Mouse (Mus musculus): Measurements from ENCODE around the gene Nlrp10. TPM values are rescaled to one million over a fixed set of nuclear protein-coding genes. Genes with fewer than 3 reads are reported as not detected.

Gene Nlrp10
- polyA plus RNA-seq, 1 experiment, result 0.82 TPM

DNA sequence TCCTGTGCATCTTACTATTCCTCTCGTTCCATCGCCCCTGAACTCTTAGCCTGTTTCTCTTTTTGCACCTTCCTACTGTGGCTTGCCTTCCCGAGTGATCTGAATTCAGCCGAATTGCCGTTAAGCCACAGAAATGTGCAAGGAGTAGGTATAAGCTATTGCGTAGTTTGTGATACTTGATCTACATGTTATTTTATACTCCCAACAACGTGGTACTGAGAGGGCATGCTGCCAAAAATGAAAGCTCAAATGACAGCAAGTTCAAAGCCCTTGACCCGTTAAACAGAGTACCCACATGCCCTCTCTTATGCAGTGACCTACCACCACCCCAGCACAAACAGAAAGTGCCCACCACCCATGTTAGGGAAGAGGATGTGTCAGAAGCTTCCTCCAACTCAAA is 4.9 kb upstream of the Nlrp10 start:
- Histone ChIP-seq H3K27ac (ENCODE audit: insufficient read depth, low read length) (no peak overlapping the region), H3K4me1 (ENCODE audit: control insufficient read depth, insufficient read depth, low read length) (peaks cover 10% of the 10 kb centered on the region), H3K4me3 (replicated peaks; ENCODE audit: insufficient read depth, low read depth, low read length) (peak overlapping the region; percentile 96), H3K27me3 (ENCODE audit: control insufficient read depth, insufficient read depth, low read length) (no peaks in the 10 kb centered on the region; the same call in 1 of the 2 replicates)
- WGBS, result 3% methylated on average over 8 of the region's 8 CpGs
- TF ChIP-seq CTCF (IDR thresholded peaks at IDR 0.05; ENCODE audit: borderline replicate concordance, insufficient read depth, low read depth, low read length), result no peak
- TF ChIP-seq POLR2A (IDR thresholded peaks at IDR 0.05; ENCODE audit: borderline replicate concordance, insufficient read depth, low read length), result no peak
- no peak for DNase-seq

- H3K4me3 ChIP-seq (replicated peaks; ENCODE audit: insufficient read depth, low read depth, low read length), result peak within 1 kb of the TSS; percentile 96
- TF ChIP-seq CTCF (IDR thresholded peaks at IDR 0.05; ENCODE audit: borderline replicate concordance, insufficient read depth, low read depth, low read length) (peak; percentile 82), POLR2A (IDR thresholded peaks at IDR 0.05; ENCODE audit: borderline replicate concordance, insufficient read depth, low read length) (peak; percentile 72; the same call in 1 of the 2 replicates)
- peak; percentile 96 to 97 for DNase-seq
- WGBS, result 1% methylated on average over 50 of the region's 50 CpGs
- H3K27ac ChIP-seq (ENCODE audit: insufficient read depth, low read length), result peak within 1 kb of the TSS; percentile 89
- no peaks in the 10 kb centered on the region; the same call in 1 of the 2 replicates for H3K27me3 ChIP-seq (ENCODE audit: control insufficient read depth, insufficient read depth, low read length)
- H3K4me1 ChIP-seq (ENCODE audit: control insufficient read depth, insufficient read depth, low read length), result peaks cover 10% of the 10 kb centered on the region
Measured at GRCm38 (mm10) chr7:108933794-108934731, 4.1 kb upstream of the Nlrp10 start, which contains the start of gene Eif3f. Eif3f (plus strand) TSS chr7:108934417.

DNA sequence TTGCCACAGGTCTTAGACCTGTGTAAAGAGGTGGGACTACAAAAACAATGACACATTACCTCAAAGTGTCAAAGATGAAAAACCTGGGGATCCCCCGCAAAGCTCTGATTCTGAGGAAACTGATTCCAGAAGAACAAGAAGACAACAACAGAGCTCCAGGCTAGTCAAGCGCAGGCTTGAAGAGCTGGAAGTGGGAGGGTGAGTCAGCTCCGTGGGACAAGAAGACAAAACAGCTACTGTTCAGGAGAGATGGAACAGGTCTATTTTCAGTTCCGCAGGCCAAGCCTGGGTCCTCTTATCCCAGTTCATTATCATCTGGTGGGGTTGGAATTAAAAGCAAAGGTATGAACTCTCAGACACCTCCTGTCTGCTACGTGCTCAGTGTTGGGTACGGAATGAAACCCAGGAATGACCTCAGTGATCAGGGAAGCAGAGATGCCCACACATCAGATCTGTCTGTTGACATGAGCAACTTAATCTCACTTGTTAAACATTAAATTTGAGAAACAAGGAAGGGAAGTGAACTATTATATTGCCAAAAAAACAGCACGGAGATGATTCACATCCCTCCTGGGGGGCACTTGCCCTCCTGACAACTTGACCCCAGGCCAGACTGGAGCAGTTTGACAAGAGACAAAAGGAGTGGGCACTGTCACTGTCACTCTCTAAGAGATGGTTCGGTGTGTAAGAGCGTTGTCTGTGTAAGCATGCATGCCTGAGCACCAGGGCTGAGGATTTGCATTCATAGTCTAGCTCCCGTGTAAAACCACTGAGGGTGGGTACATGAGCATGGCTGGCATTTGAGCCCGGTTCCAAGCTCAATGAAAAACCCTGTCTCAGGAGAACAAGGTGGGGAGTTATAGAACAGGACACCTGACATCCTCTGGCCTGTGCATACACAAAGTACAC is 1.4 kb downstream of the Nlrp10 start:
- 70% methylated on average over 11 of the region's 11 CpGs for WGBS
- TF ChIP-seq CTCF (IDR thresholded peaks at IDR 0.05; ENCODE audit: borderline replicate concordance, insufficient read depth, low read depth, low read length), result no peak
- no peak for TF ChIP-seq POLR2A (IDR thresholded peaks at IDR 0.05; ENCODE audit: borderline replicate concordance, insufficient read depth, low read length)

DNA sequence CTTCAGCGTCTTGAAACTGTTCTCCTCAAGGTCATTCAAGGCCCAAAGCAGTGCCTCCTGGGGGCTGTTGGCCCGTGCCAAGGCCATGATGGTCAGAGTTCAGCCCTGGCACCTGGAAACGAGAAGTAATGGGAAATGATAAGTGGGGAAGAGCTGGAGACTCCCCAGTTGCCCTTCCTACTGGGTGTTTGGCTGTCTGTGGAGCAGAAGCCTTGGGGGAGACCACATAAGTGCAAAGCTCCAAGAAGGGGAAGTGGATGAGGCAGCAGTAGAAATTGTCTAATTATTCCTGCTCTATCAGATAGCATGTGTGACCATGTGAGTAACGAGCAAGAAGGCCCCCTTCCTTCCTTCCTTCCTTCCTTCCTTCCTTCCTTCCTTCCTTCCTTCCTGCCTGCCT is 2.9 kb downstream of the Nlrp10 start:
- no peaks in the 10 kb centered on the region for H3K4me1 ChIP-seq (ENCODE audit: control insufficient read depth, insufficient read depth, low read length)
- TF ChIP-seq POLR2A (IDR thresholded peaks at IDR 0.05; ENCODE audit: borderline replicate concordance, insufficient read depth, low read length) (no peak), CTCF (IDR thresholded peaks at IDR 0.05; ENCODE audit: borderline replicate concordance, insufficient read depth, low read depth, low read length) (no peak)
- DNase-seq, result no peak
- H3K27me3 ChIP-seq (ENCODE audit: control insufficient read depth, insufficient read depth, low read length), result no peaks in the 10 kb centered on the region; the same call in 1 of the 2 replicates
- H3K4me3 ChIP-seq (replicated peaks; ENCODE audit: insufficient read depth, low read depth, low read length), result no peak overlapping the region
- WGBS, result 59% methylated on average over 4 of the region's 4 CpGs
- H3K27ac ChIP-seq (ENCODE audit: insufficient read depth, low read length), result no peak overlapping the region

More for the DNA sequence above, 1.4 kb downstream of the Nlrp10 start:
- Histone ChIP-seq H3K27me3 (ENCODE audit: control insufficient read depth, insufficient read depth, low read length) (no peaks in the 10 kb centered on the region; the same call in 1 of the 2 replicates), H3K4me3 (replicated peaks; ENCODE audit: insufficient read depth, low read depth, low read length) (no peak overlapping the region), H3K4me1 (ENCODE audit: control insufficient read depth, insufficient read depth, low read length) (no peaks in the 10 kb centered on the region), H3K27ac (ENCODE audit: insufficient read depth, low read length) (no peak overlapping the region)
- DNase-seq, result no peak

- H3K4me3 ChIP-seq (replicated peaks; ENCODE audit: insufficient read depth, low read depth, low read length), result no peak overlapping the region
- WGBS, result 76% methylated on average over 2 of the region's 2 CpGs
- no peaks in the 10 kb centered on the region for H3K4me1 ChIP-seq (ENCODE audit: control insufficient read depth, insufficient read depth, low read length)
- no peak for TF ChIP-seq CTCF (IDR thresholded peaks at IDR 0.05; ENCODE audit: borderline replicate concordance, insufficient read depth, low read depth, low read length)
- no peak for TF ChIP-seq POLR2A (IDR thresholded peaks at IDR 0.05; ENCODE audit: borderline replicate concordance, insufficient read depth, low read length)
- no peak for DNase-seq
- H3K27me3 ChIP-seq (ENCODE audit: control insufficient read depth, insufficient read depth, low read length), result no peaks in the 10 kb centered on the region
- no peak overlapping the region for H3K27ac ChIP-seq (ENCODE audit: insufficient read depth, low read length)
Measured at GRCm38 (mm10) chr7:108903969-108904368, 26.0 kb downstream of the Nlrp10 start.

- Histone ChIP-seq H3K4me3 (replicated peaks; ENCODE audit: insufficient read depth, low read depth, low read length) (no peak within 1 kb of the TSS), H3K4me1 (ENCODE audit: control insufficient read depth, insufficient read depth, low read length) (no peaks in the 10 kb centered on the region), H3K27me3 (ENCODE audit: control insufficient read depth, insufficient read depth, low read length) (no peaks in the 10 kb centered on the region; the same call in 1 of the 2 replicates), H3K27ac (ENCODE audit: insufficient read depth, low read length) (no peak within 1 kb of the TSS)
- DNase-seq, result no peak
- WGBS, result 87% methylated on average over 5 of the region's 5 CpGs
- TF ChIP-seq CTCF (IDR thresholded peaks at IDR 0.05; ENCODE audit: borderline replicate concordance, insufficient read depth, low read depth, low read length), result no peak
- no peak for TF ChIP-seq POLR2A (IDR thresholded peaks at IDR 0.05; ENCODE audit: borderline replicate concordance, insufficient read depth, low read length)
Measured at GRCm38 (mm10) chr7:108894320-108894719, 35.7 kb downstream of the Nlrp10 start, which contains the start of gene Olfr519. Olfr519 (minus strand) TSS chr7:108894420.

DNA sequence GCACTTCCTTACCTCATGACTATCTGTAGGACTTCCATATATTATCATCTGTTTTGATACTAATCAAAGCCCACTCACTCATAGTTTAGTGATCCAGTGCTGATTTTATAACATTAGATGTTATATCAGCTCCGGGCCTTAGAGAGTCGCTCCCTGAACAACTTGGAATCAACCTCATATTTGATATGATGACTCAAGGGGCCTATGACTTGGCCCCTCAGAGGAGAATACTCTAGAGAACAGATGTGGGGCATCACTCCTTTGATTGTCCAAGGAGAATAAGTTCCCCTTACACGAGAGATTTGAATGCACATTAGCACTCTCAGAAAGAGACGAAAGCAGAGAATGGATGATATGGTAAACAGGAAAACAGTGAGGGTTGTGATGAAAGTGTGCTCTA is 45.1 kb downstream of the Nlrp10 start, which contains the start of gene Olfr518:
TSS of gene Olfr518 (minus strand) at position 101 of the 400 bp plus-strand sequence.
- Histone ChIP-seq H3K4me3 (replicated peaks; ENCODE audit: insufficient read depth, low read depth, low read length) (no peak within 1 kb of the TSS), H3K4me1 (ENCODE audit: control insufficient read depth, insufficient read depth, low read length) (no peaks in the 10 kb centered on the region), H3K27me3 (ENCODE audit: control insufficient read depth, insufficient read depth, low read length) (no peaks in the 10 kb centered on the region), H3K27ac (ENCODE audit: insufficient read depth, low read length) (no peak within 1 kb of the TSS)
- no peak for TF ChIP-seq POLR2A (IDR thresholded peaks at IDR 0.05; ENCODE audit: borderline replicate concordance, insufficient read depth, low read length)
- TF ChIP-seq CTCF (IDR thresholded peaks at IDR 0.05; ENCODE audit: borderline replicate concordance, insufficient read depth, low read depth, low read length), result no peak
- WGBS, result 73% methylated on average over 4 of the region's 4 CpGs
- DNase-seq, result no peak
